Mouse (Mus musculus) limb, embryonic 11.5 days (tissue): Measurements from ENCODE around the gene Eps15l1. TPM values are rescaled to one million over a fixed set of nuclear protein-coding genes. Genes with fewer than 3 reads are reported as not detected.

Experiments used
- ATAC-seq: fragments of 200-750 bp; cut with Nextera tagmentation; 2 replicates; pipeline ENCODE4 v1.8.0; 2017; ENCODE audit warnings: low read depth; ENCODE audit not compliant: insufficient number of reproducible peaks, low FRiP score, low TSS enrichment
- DNase-seq: peaks from one replicate; pipeline ENCODE4 v3.0.0-alpha.2; 2015; ENCODE audit warnings: low spot score
- H3K27ac ChIP-seq: fragments of 300-500 bp; sonication (generic); replicated peaks from 2 replicates; pipeline ENCODE4 v1.5.1; 2014; ENCODE audit warnings: low read depth, mild to moderate bottlenecking, low read length
- H3K27me3 ChIP-seq: fragments of 300-500 bp; sonication (generic); 2 replicates; pipeline ENCODE4 v1.6.1; 2014; ENCODE audit warnings: mild to moderate bottlenecking, low read length, mixed read lengths; ENCODE audit not compliant: control insufficient read depth, insufficient read depth
- H3K36me3 ChIP-seq: fragments of 300-500 bp; sonication (generic); 2 replicates; pipeline ENCODE4 v1.6.1; 2014; ENCODE audit warnings: mild to moderate bottlenecking, low read length, moderate library complexity, mixed read lengths; ENCODE audit not compliant: control insufficient read depth, insufficient read depth
- H3K4me1 ChIP-seq: fragments of 300-500 bp; sonication (generic); 2 replicates; pipeline ENCODE4 v1.6.1; 2014; ENCODE audit warnings: low read length, mixed read lengths; ENCODE audit not compliant: control insufficient read depth, insufficient read depth
- H3K4me2 ChIP-seq: fragments of 300-500 bp; sonication (generic); 2 replicates; pipeline ENCODE4 v1.6.1; 2014; ENCODE audit warnings: low read depth, mild to moderate bottlenecking, moderate library complexity; ENCODE audit not compliant: severe bottlenecking
- H3K4me3 ChIP-seq: fragments of 300-500 bp; sonication (generic); 2 replicates; pipeline ENCODE4 v1.5.1; 2014; ENCODE audit warnings: low read depth, low read length
- H3K9ac ChIP-seq: fragments of 300-500 bp; sonication (generic); 2 replicates; pipeline ENCODE4 v1.6.1; 2014; ENCODE audit warnings: mild to moderate bottlenecking, low read length
- H3K9me3 ChIP-seq: fragments of 300-500 bp; sonication (generic); 2 replicates; pipeline ENCODE4 v1.6.1; 2016; ENCODE audit warnings: low read length; ENCODE audit not compliant: control insufficient read depth
- WGBS: fragments of 180-500 bp; shearing (Covaris S2); extraction: QIAGEN DNeasy Blood & Tissue Kit; methylation state at CpG from one replicate; pipeline ENCODE4 v1.1.7; 2014; 5-methylcytosine and 5-hydroxymethylcytosine counted together
- polyA plus RNA-seq: library from polyadenylated mRNA; unstranded; fragments of >200 nt; fragmentation: Nextera tagmentation; extraction: Ambion mirVana; gene quantifications from 2 replicates; pipeline ENCODE4 v1.2.1, GENCODE M21; 2014

Gene Eps15l1
- polyA plus RNA-seq, 1 experiment from 2014 or later, result 82.2 TPM

DNA sequence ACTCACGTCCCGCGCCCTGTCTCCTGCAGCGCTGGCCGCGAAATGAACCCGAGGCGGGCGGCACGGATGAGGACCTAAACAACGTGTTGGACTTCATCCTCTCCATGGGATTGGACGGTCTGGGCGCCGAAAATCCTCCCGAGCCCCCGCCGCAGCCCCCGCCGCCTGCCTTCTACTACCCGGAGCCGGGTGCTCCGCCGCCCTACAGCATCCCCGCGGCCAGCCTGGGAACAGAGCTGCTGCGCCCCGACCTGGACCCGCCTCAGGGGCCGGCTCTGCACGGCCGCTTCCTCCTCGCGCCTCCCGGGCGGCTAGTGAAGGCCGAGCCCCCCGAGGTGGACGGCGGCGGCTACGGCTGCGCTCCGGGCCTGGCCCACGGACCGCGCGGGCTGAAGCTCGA is 101.9 kb downstream of the Eps15l1 start:
- no peak; the same call in 1 of the 2 replicates for ATAC-seq
- no peak overlapping the region for H3K27ac ChIP-seq
- peak overlapping the region; percentile 52 for H3K9ac ChIP-seq

DNA sequence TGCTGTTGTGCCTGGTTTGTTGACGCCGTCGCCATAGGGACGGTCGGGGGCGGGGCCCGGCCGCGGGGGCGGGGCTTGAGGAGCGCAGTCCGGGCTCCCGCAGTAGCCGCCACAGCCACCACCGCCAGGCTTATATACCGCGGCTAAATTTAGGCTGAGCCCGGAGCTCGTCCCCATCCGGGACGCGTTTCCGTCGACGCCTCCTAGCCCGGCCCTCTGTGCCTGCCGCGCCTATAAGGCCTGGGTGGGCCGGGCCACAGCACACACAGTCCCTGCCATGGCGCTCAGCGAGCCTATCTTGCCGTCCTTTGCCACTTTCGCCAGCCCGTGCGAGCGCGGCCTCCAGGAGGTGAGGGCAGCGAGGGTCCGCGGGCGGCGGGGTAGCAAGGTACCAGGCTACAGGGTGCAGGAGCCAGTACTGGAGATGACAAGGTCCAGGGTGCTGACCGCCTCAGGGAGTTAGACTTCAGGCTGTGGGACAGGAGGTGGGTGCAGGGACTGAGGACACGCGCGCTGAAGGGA is 102.4 kb downstream of the Eps15l1 start, which contains the start of gene Klf2:
Gene Klf2 (plus strand): TSS at position 233 of the 522 bp plus-strand sequence.
- H3K36me3 ChIP-seq, result no peaks in the 10 kb centered on the region
- under 1% methylated on average over 46 of the region's 46 CpGs for WGBS
- H3K27me3 ChIP-seq, result peaks cover 39% of the 10 kb centered on the region
- peak; percentile 95 for DNase-seq
- peaks cover 3% of the 10 kb centered on the region; the same call in 1 of the 2 replicates for H3K4me1 ChIP-seq
- peak within 1 kb of the TSS; percentile 87 for H3K4me2 ChIP-seq
- H3K9me3 ChIP-seq, result no peaks in the 10 kb centered on the region
- ATAC-seq, result peak; percentile 92
- no peak within 1 kb of the TSS for H3K27ac ChIP-seq
- H3K9ac ChIP-seq, result peak within 1 kb of the TSS; percentile 52
- H3K4me3 ChIP-seq, result peak within 1 kb of the TSS; percentile 44

More for the DNA sequence above, 101.9 kb downstream of the Eps15l1 start:
- Histone ChIP-seq H3K4me3 (peak overlapping the region; percentile 44), H3K27me3 (peaks cover 39% of the 10 kb centered on the region), H3K4me1 (peaks cover 3% of the 10 kb centered on the region; the same call in 1 of the 2 replicates), H3K36me3 (no peaks in the 10 kb centered on the region), H3K9me3 (no peaks in the 10 kb centered on the region), H3K4me2 (peak overlapping the region; percentile 87)
- under 1% methylated on average over 48 of the region's 48 CpGs for WGBS
- DNase-seq, result no peak

DNA sequence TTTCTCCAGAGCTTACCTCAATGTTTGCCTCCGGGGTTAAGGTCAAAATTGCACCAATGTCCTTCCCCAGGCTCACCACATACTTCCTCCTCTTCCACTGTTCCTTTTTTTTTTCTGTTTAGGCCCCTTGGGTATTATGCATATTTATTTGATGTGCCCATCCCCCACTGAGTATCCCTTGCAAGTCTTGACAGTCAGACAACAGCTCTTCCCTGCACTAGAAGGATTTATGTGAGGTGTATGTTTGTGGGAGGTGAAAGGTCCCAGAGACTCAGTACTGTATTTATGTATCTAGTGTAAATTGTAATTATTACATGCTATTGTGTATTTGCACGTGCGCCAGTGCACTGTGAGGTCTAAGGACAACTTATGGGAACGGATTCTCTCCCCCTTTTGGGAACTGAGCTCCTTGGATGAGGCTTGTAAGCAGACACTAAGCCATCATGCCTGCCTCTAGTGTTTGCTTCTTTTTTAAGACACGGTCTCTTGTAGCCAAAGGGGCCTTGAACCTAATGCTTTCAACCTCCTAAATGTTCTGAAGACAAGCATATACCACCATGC is 103.4 kb downstream of the Eps15l1 start:
- Histone ChIP-seq H3K4me2 (no peak overlapping the region), H3K4me3 (no peak overlapping the region), H3K9ac (no peak overlapping the region), H3K27me3 (peaks cover 37% of the 10 kb centered on the region), H3K9me3 (no peaks in the 10 kb centered on the region), H3K27ac (no peak overlapping the region), H3K36me3 (no peaks in the 10 kb centered on the region), H3K4me1 (peaks cover 3% of the 10 kb centered on the region; the same call in 1 of the 2 replicates)
- WGBS, result 49% methylated on average over 5 of the region's 5 CpGs
- ATAC-seq (no peak), DNase-seq (no peak)

DNA sequence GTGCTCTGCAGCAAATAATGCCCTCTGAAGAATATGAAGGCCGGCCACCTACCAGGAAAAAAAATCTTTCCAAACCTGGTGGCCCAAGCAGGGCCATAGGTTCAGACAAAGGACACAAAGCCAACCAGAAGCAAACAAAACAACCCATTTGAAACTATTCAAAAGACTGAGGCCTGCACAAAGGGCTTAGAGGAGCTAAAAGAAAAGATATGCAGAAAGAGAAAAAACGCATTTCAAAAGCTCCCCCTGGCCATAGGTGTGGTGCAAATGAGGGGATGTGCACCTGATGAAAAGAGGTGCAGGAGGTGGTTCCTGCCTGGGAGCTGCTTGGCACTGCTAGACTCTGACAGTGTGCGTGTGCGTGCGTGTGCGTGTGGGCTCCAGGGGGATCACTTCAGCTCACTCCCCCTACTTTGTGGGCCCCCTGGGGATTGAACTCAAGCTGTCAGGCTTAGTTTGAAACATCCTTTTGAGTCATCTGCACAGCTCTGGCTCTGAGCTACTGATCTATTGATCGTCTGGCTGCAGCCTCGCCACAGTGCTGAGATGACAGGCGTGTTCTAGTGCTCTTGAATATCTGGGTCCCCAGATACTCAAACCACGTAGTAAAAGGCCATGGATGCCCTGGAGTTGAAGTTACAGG is 105.1 kb downstream of the Eps15l1 start:
- Histone ChIP-seq H3K27me3 (peaks cover 24% of the 10 kb centered on the region), H3K4me2 (no peak overlapping the region), H3K36me3 (no peaks in the 10 kb centered on the region), H3K9me3 (no peaks in the 10 kb centered on the region), H3K27ac (no peak overlapping the region), H3K9ac (no peak overlapping the region), H3K4me1 (peaks cover 3% of the 10 kb centered on the region; the same call in 1 of the 2 replicates), H3K4me3 (no peak overlapping the region)
- DNase-seq (no peak), ATAC-seq (no peak)
- WGBS, result 43% methylated on average over 10 of the region's 10 CpGs

DNA sequence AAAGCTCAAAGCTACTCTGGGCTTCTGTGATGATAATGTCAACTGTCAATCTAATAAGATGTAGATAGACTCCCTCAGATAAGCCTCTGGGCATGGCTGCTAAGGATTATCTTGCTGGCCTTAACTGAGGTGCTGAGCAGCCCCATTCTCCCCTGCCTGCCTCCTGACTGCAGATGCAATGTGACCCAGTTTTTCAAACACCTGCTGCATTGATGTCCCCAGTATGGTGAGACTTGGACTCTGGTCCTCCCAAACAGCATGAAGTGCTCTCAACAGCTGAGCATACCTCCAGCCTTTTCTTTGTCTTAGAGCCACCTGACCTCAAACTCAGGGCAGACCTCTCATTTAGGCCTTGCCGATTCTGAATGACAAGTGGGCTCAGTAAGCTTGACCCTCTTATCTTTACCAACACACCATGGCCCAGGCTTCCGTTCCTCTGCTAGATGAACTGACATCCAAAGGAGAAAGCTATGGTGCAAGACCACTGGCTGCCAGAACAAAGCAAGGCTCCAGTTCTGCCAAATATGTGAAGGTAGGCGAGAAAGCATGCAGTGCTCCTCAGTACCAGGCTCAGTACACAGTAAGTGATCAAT is 108.2 kb downstream of the Eps15l1 start:
- no peak overlapping the region for H3K4me2 ChIP-seq
- H3K27ac ChIP-seq, result no peak overlapping the region
- ATAC-seq (no peak), DNase-seq (no peak)
- H3K9me3 ChIP-seq, result no peaks in the 10 kb centered on the region
- H3K9ac ChIP-seq, result no peak overlapping the region
- H3K4me1 ChIP-seq, result no peaks in the 10 kb centered on the region
- WGBS, result 78% methylated on average over 3 of the region's 3 CpGs
- H3K4me3 ChIP-seq, result no peak overlapping the region
- H3K36me3 ChIP-seq, result no peaks in the 10 kb centered on the region
- no peaks in the 10 kb centered on the region for H3K27me3 ChIP-seq

DNA sequence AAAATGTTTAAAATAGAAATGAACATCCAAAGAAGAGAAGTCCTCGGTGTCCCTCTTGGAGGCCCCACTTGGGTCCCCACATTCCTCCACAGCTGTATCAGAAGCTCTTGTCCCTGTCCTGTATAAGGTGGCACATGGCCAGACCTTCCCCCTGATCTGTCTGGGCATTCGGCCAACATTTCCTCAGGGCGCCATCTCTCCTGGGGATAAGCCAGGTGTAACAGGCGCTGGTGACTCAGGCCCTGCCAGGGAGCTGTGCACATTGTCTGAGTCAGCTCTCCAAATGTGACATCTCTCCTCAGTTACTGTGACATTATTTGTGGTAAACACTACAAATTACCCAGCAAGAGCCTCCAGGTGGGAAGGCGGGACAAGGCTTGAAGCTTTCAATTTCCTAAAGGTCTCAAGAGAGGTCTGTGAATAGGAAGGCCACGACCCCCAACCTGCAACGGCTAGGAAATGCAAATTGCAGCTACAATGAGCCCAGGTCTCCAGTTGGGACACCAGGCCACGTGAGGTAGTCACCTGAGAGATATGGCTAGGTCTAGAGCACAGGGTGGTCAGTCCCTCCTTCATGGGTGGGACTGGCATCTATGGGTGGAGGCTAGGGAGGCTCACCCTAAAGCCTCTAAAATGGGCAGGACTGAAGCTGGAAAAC is 110.3 kb downstream of the Eps15l1 start:
- 64% methylated on average over 8 of the region's 8 CpGs for WGBS
- Histone ChIP-seq H3K9ac (no peak overlapping the region), H3K4me2 (no peak overlapping the region), H3K27me3 (no peaks in the 10 kb centered on the region), H3K9me3 (no peaks in the 10 kb centered on the region), H3K4me3 (no peak overlapping the region), H3K36me3 (no peaks in the 10 kb centered on the region), H3K4me1 (no peaks in the 10 kb centered on the region), H3K27ac (no peak overlapping the region)
- DNase-seq (no peak), ATAC-seq (no peak)

DNA sequence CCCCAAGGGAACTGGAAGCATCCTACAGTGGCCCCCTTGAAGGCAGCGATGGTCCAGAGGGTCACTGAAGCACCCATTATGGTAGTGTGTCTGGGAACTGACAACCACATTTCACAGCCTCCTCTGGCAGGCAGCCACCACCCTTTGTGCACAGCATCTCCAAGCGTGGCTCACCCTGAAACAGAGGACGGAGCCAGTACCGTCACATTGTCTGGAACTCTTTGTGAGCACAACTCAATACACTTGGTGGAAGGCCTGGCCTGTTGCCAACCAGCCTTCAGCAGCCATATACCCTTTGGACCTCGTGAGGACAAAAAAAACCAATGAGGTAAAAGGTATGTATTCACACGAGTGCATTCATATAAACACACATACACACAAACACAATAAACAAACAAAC is 113.0 kb downstream of the Eps15l1 start:
- DNase-seq (no peak), ATAC-seq (no peak)
- no peaks in the 10 kb centered on the region for H3K9me3 ChIP-seq
- no peaks in the 10 kb centered on the region for H3K36me3 ChIP-seq
- no peak overlapping the region for H3K27ac ChIP-seq
- no peak overlapping the region for H3K9ac ChIP-seq
- 82% methylated on average over 6 of the region's 6 CpGs for WGBS
- no peaks in the 10 kb centered on the region for H3K27me3 ChIP-seq
- no peak overlapping the region for H3K4me3 ChIP-seq
- no peak overlapping the region for H3K4me2 ChIP-seq
- no peaks in the 10 kb centered on the region for H3K4me1 ChIP-seq

DNA sequence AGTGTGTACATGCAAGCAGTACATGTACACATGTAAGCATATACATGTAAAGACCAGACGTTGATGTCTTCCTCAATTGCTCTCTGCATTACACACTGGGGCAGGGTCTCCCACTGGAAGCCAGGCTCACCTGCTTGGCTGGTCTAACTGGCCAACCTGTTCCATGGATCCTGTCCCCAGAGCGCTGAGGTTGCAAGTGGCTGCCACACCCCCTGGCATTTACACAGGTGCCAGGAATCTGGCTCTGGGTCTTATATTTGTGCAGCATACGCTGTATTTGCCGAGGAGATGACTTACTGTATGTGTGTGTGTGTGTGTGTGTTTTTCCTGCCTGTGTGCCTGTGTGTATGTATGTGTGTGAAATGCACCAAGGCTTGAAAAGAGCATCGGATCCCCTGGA is 114.3 kb downstream of the Eps15l1 start:
- 88% methylated on average over 5 of the region's 5 CpGs for WGBS

More for the DNA sequence above, 114.3 kb downstream of the Eps15l1 start:
- Histone ChIP-seq H3K36me3 (no peaks in the 10 kb centered on the region), H3K4me1 (no peaks in the 10 kb centered on the region), H3K4me3 (no peak overlapping the region), H3K27me3 (no peaks in the 10 kb centered on the region), H3K9ac (no peak overlapping the region; the same call in 1 of the 2 replicates), H3K4me2 (no peak overlapping the region), H3K9me3 (no peaks in the 10 kb centered on the region), H3K27ac (no peak overlapping the region)
- DNase-seq (no peak), ATAC-seq (no peak)
